Mouse (Mus musculus) CH12.LX (cell line): ENCODE data around the gene Slc7a14.

Experiments
- CHD1 ChIP-seq: IDR thresholded peaks from 2 replicates; pipeline ENCODE4 v1.6.1; 2012; ENCODE audit warnings: low read depth, low read length, improper control_type of control experiment, inconsistent platforms
- CTCF ChIP-seq, 2 experiments: IDR thresholded peaks in 1 of 2; conservative IDR thresholded peaks in 1 of 2; 2 replicates each; pipeline ENCODE4 v1.5.1; 2011 to 2012; ENCODE audit warnings: low read depth in 2 of 2, low read length in 2 of 2, improper control_type of control experiment in 1 of 2, inconsistent platforms in 1 of 2, mild to moderate bottlenecking in 1 of 2, moderate library complexity in 1 of 2
- E2F4 ChIP-seq: IDR thresholded peaks from 2 replicates; pipeline ENCODE4 v1.6.1; 2011; ENCODE audit warnings: low read depth, low read length, improper control_type of control experiment; ENCODE audit not compliant: insufficient replicate concordance
- HCFC1 ChIP-seq: IDR thresholded peaks from 2 replicates; pipeline ENCODE4 v1.6.1; 2012; ENCODE audit warnings: low read depth, mild to moderate bottlenecking, inconsistent platforms, low read length, improper control_type of control experiment
- IRF4 ChIP-seq: IDR thresholded peaks from 2 replicates; pipeline ENCODE4 v1.6.1; 2014; ENCODE audit warnings: low read depth, mild to moderate bottlenecking, inconsistent platforms, low read length, improper control_type of control experiment
- JUND ChIP-seq: conservative IDR thresholded peaks from 2 replicates; pipeline ENCODE4 v1.6.1; 2011; ENCODE audit warnings: low read depth, low read length, improper control_type of control experiment
- MAX ChIP-seq: IDR thresholded peaks from 2 replicates; pipeline ENCODE4 v1.6.1; 2011; ENCODE audit warnings: low read length, improper control_type of control experiment
- MAZ ChIP-seq: IDR thresholded peaks from 2 replicates; pipeline ENCODE4 v1.6.1; 2012; ENCODE audit warnings: low read depth, mild to moderate bottlenecking, inconsistent platforms, low read length, improper control_type of control experiment, moderate library complexity
- MXI1 ChIP-seq: IDR thresholded peaks from 2 replicates; pipeline ENCODE4 v1.6.1; 2011; ENCODE audit warnings: mild to moderate bottlenecking, low read depth, low read length, improper control_type of control experiment
- POLR2A ChIP-seq: IDR thresholded peaks from 2 replicates; pipeline ENCODE4 v1.6.1; 2011; ENCODE audit warnings: low read depth, mild to moderate bottlenecking, improper control_type of control experiment, low read length
- UBTF ChIP-seq: IDR thresholded peaks from 2 replicates; pipeline ENCODE4 v1.6.1; 2012; ENCODE audit warnings: low read depth, mild to moderate bottlenecking, inconsistent platforms, low read length, improper control_type of control experiment, moderate library complexity
- USF1 ChIP-seq: IDR thresholded peaks from 2 replicates; pipeline ENCODE4 v1.6.1; 2014; ENCODE audit warnings: low read depth, mild to moderate bottlenecking, inconsistent platforms, low read length, improper control_type of control experiment
- USF2 ChIP-seq: conservative IDR thresholded peaks from 2 replicates; pipeline ENCODE4 v1.6.1; 2011; ENCODE audit warnings: low read depth, low read length, improper control_type of control experiment
- ZC3H11A ChIP-seq: IDR thresholded peaks from 2 replicates; pipeline ENCODE4 v1.6.1; 2012; ENCODE audit warnings: low read depth, mild to moderate bottlenecking, inconsistent platforms, low read length, improper control_type of control experiment

GRCm38 (mm10) chr3:31217523-31217922, 92.7 kb downstream of the Slc7a14 start:
- no peak for TF ChIP-seq POLR2A
- no peak for TF ChIP-seq CTCF (conservative IDR thresholded peaks at IDR 0.05 in 1 of 2, IDR thresholded peaks at IDR 0.05 in 1 of 2; ENCODE audit: low read depth in 2 of 2, low read length in 2 of 2)
- TF ChIP-seq IRF4, result no peak
- TF ChIP-seq JUND, result no peak
- no peak for TF ChIP-seq E2F4
- TF ChIP-seq MAZ, result no peak
- TF ChIP-seq HCFC1, result no peak
- TF ChIP-seq CHD1, result no peak
- TF ChIP-seq UBTF, result no peak
- TF ChIP-seq ZC3H11A, result no peak
- TF ChIP-seq USF2, result no peak
- no peak for TF ChIP-seq MAX
- no peak for TF ChIP-seq MXI1
- TF ChIP-seq USF1, result no peak; the same call in 1 of the 2 replicates
